Mouse (Mus musculus): ENCODE measurements around the gene Dusp1.

Gene Dusp1

GRCm38 (mm10) chr17:26468102-26468894, 93.6 kb downstream of the Dusp1 start:
- in situ Hi-C loops (cut with MboI; ENCODE audit: low sequenced_read_pairs), result loop anchor here (25.0 kb wide), 1 partner anchor 419 kb away; no protein-coding TSS in a partner anchor

GRCm38 (mm10) chr17:26467619-26468018, 94.3 kb downstream of the Dusp1 start:
- in situ Hi-C loops (cut with MboI; ENCODE audit: low sequenced_read_pairs), result loop anchor here (25.0 kb wide), 1 partner anchor 420 kb away; no protein-coding TSS in a partner anchor

- in situ Hi-C loops (cut with MboI; ENCODE audit: low sequenced_read_pairs), result loop anchor here (25.0 kb wide), 1 partner anchor 421 kb away; no protein-coding TSS in a partner anchor
Observed at GRCm38 (mm10) chr17:26466741-26467150, 95.2 kb downstream of the Dusp1 start.

- in situ Hi-C loops (cut with MboI; ENCODE audit: low sequenced_read_pairs), result loop anchor here (25.0 kb wide), 1 partner anchor 422 kb away; no protein-coding TSS in a partner anchor
Observed at GRCm38 (mm10) chr17:26464972-26465371, 97.0 kb downstream of the Dusp1 start.

- in situ Hi-C loops (cut with MboI; ENCODE audit: low sequenced_read_pairs), result loop anchor here (25.0 kb wide), 1 partner anchor 423 kb away; no protein-coding TSS in a partner anchor
Observed at GRCm38 (mm10) chr17:26464481-26464880, 97.4 kb downstream of the Dusp1 start.

- in situ Hi-C loops (cut with MboI; ENCODE audit: low sequenced_read_pairs), result loop anchor here (25.0 kb wide), 1 partner anchor 423 kb away; no protein-coding TSS in a partner anchor
Observed at GRCm38 (mm10) chr17:26463984-26464383, 97.9 kb downstream of the Dusp1 start.

GRCm38 (mm10) chr17:26463432-26463831, 98.5 kb downstream of the Dusp1 start:
- in situ Hi-C loops (cut with MboI; ENCODE audit: low sequenced_read_pairs), result loop anchor here (25.0 kb wide), 1 partner anchor 424 kb away; no protein-coding TSS in a partner anchor

- in situ Hi-C loops (cut with MboI; ENCODE audit: low sequenced_read_pairs), result loop anchor here (25.0 kb wide), 1 partner anchor 425 kb away; no protein-coding TSS in a partner anchor
Observed at GRCm38 (mm10) chr17:26462634-26463170, 99.2 kb downstream of the Dusp1 start.

- in situ Hi-C loops (cut with MboI; ENCODE audit: low sequenced_read_pairs), result loop anchor here (10.0 to 25.0 kb wide), 2 partner anchors 143 to 429 kb away; no protein-coding TSS in a partner anchor
Observed at GRCm38 (mm10) chr17:26458049-26458448, 103.9 kb downstream of the Dusp1 start.

GRCm38 (mm10) chr17:26457506-26457905, 104.4 kb downstream of the Dusp1 start:
- in situ Hi-C loops (cut with MboI; ENCODE audit: low sequenced_read_pairs), result loop anchor here (10.0 to 25.0 kb wide), 2 partner anchors 143 to 430 kb away; no protein-coding TSS in a partner anchor
